Mouse (Mus musculus): ENCODE results near the gene Nrxn2.

GRCm38 (mm10) chr19:6424137-6424881, 5.8 kb downstream of the Nrxn2 start:
- TF ChIP-seq CTCF (IDR thresholded peaks at IDR 0.05; ENCODE audit: control insufficient read depth, insufficient read depth, insufficient read length) (no peak), MYOD1 (IDR thresholded peaks at IDR 0.05; ENCODE audit: control insufficient read depth, insufficient read length, low read depth) (no peak), USF1 (IDR thresholded peaks at IDR 0.05; ENCODE audit: low read depth) (no peak), MAX (IDR thresholded peaks at IDR 0.05) (no peak), FOSL1 (IDR thresholded peaks at IDR 0.05; ENCODE audit: insufficient read depth, low read length, poor library complexity, severe bottlenecking) (no peak)
